Mouse (Mus musculus) heart, adult 2 months (tissue): Measurements from ENCODE around the gene Alas2. TPM values are rescaled to one million over a fixed set of nuclear protein-coding genes. Genes with fewer than 3 reads are reported as not detected.

ENCODE experiments used
- DNase-seq, 2 experiments: peaks; one replicate each; pipeline ENCODE4 v3.0.0; 2021
- H3K27ac ChIP-seq: fragments of 200-600 bp; 2 replicates; pipeline ENCODE4 v1.8.1; 2022
- H3K27me3 ChIP-seq: fragments of 200-500 bp; 2 replicates; pipeline ENCODE4 v1.6.1; 2012; ENCODE audit warnings: mild to moderate bottlenecking, low read length, inconsistent platforms, mixed read lengths; ENCODE audit not compliant: control insufficient read depth, insufficient read depth
- H3K36me3 ChIP-seq: fragments of 200-500 bp; 2 replicates; pipeline ENCODE4 v1.6.1; 2012; ENCODE audit warnings: low read length, inconsistent platforms; ENCODE audit not compliant: control insufficient read depth, insufficient read depth
- H3K4me1 ChIP-seq: fragments of 200-500 bp; 2 replicates; pipeline ENCODE4 v1.6.1; 2011; ENCODE audit warnings: low read length; ENCODE audit not compliant: control insufficient read depth, insufficient read depth
- H3K4me3 ChIP-seq: fragments of 200-600 bp; 2 replicates; pipeline ENCODE4 v1.8.1; 2022
- H3K79me2 ChIP-seq: fragments of 200-500 bp; replicated peaks from 2 replicates; pipeline ENCODE4 v1.6.1; 2012; ENCODE audit warnings: mild to moderate bottlenecking, inconsistent platforms, low read length, moderate library complexity, mixed read lengths; ENCODE audit not compliant: control insufficient read depth, insufficient read depth
- H3K9ac ChIP-seq: fragments of 200-500 bp; 2 replicates; pipeline ENCODE4 v1.6.1; 2012; ENCODE audit warnings: low read depth, mild to moderate bottlenecking, control low read depth, inconsistent platforms, low read length, mixed read lengths
- CTCF ChIP-seq: fragments of 200-600 bp; IDR thresholded peaks from 2 replicates; pipeline ENCODE4 v1.8.1; 2022; ENCODE audit warnings: antibody characterized with exemption, mild to moderate bottlenecking, moderate library complexity
- EP300 ChIP-seq: fragments of 200-500 bp; IDR thresholded peaks from 2 replicates; pipeline ENCODE4 v1.6.1; 2011; ENCODE audit warnings: low read depth, low read length, control low read depth; ENCODE audit not compliant: insufficient read depth
- POLR2A ChIP-seq: fragments of 200-500 bp; IDR thresholded peaks from 2 replicates; pipeline ENCODE4 v1.6.1; 2011; ENCODE audit warnings: mild to moderate bottlenecking, low read depth, low read length, control low read depth; ENCODE audit not compliant: insufficient read depth
- WGBS: fragments of 180-500 bp; shearing (Covaris S2); methylation state at CpG from one replicate; pipeline ENCODE4 v1.1.7; 2018; 5-methylcytosine and 5-hydroxymethylcytosine counted together
- intact Hi-C: fragments of 180-260 bp; cut with DNase I; formaldehyde crosslinking; loops from one replicate; pipeline ENCODE4 v1.15.1; 2025
- polyA plus RNA-seq: library from polyadenylated mRNA; depleted of rRNA; stranded (reverse); fragments of >200 nt; gene quantifications from 2 replicates; pipeline ENCODE4 v1.2.3, GENCODE M21; 2012
- total RNA-seq, 2 experiments: library from RNA; stranded (reverse); gene quantifications; 2 replicates each; pipeline ENCODE4 v1.2.3; 2021

The Alas2 gene
- total and polyA plus RNA-seq, 3 experiments = 66.6 to 536 (median 511) TPM

- no peak overlapping the region for H3K4me3 ChIP-seq
- H3K27ac ChIP-seq = no peak overlapping the region
- WGBS = 85% methylated on average over 1 of the region's 1 CpGs
- H3K4me1 ChIP-seq = no peaks in the 10 kb centered on the region
- DNase-seq = no peak
- no peak for TF ChIP-seq EP300
- TF ChIP-seq POLR2A = no peak
- TF ChIP-seq CTCF = no peak
- no peak overlapping the region for H3K9ac ChIP-seq
- intact Hi-C loops = loop anchor here (10.0 kb wide), 3 partner anchors 438 to 1628 kb away; partner anchors contain the start of genes Iqsec2 and Tsr2
- H3K79me2 ChIP-seq = no peaks in the 10 kb centered on the region
- H3K36me3 ChIP-seq = no peaks in the 10 kb centered on the region
- H3K27me3 ChIP-seq = no peaks in the 10 kb centered on the region
These were observed 30.7 kb upstream of the Alas2 start for GRCm38 (mm10) chrX:150516477-150516876.

GRCm38 (mm10) chrX:150540111-150540510 is 7.1 kb upstream of the Alas2 start:
- TF ChIP-seq EP300 = no peak
- no peak for TF ChIP-seq CTCF
- TF ChIP-seq POLR2A = no peak
- Histone ChIP-seq H3K27ac (no peak overlapping the region), H3K36me3 (no peaks in the 10 kb centered on the region), H3K4me1 (no peaks in the 10 kb centered on the region), H3K27me3 (no peaks in the 10 kb centered on the region), H3K4me3 (no peak overlapping the region), H3K79me2 (no peaks in the 10 kb centered on the region), H3K9ac (no peak overlapping the region)
- intact Hi-C loops = no loop called here
- 52% methylated on average over 2 of the region's 2 CpGs for WGBS
- DNase-seq = no peak

GRCm38 (mm10) chrX:150541684-150542083 is 5.5 kb upstream of the Alas2 start:
- Histone ChIP-seq H3K4me3 (no peak overlapping the region), H3K4me1 (no peaks in the 10 kb centered on the region)
- intact Hi-C loops = no loop called here

GRCm38 (mm10) chrX:150549639-150550038 is 2.5 kb downstream of the Alas2 start:
- H3K79me2 ChIP-seq = no peaks in the 10 kb centered on the region
- TF ChIP-seq CTCF (no peak), POLR2A (no peak), EP300 (no peak)
- intact Hi-C loops = no loop called here
- DNase-seq = no peak
- H3K27me3 ChIP-seq = no peaks in the 10 kb centered on the region
- H3K4me3 ChIP-seq = no peak overlapping the region
- no peak overlapping the region for H3K9ac ChIP-seq
- no peaks in the 10 kb centered on the region for H3K36me3 ChIP-seq
- 59% methylated on average over 3 of the region's 3 CpGs for WGBS
- H3K4me1 ChIP-seq = no peaks in the 10 kb centered on the region
- H3K27ac ChIP-seq = no peak overlapping the region

More at GRCm38 (mm10) chrX:150541684-150542083, 5.5 kb upstream of the Alas2 start:
- Histone ChIP-seq H3K27me3 (no peaks in the 10 kb centered on the region), H3K36me3 (no peaks in the 10 kb centered on the region), H3K79me2 (no peaks in the 10 kb centered on the region), H3K9ac (no peak overlapping the region), H3K27ac (no peak overlapping the region)
- DNase-seq = no peak
- TF ChIP-seq EP300 (no peak), CTCF (no peak), POLR2A (no peak)

- Histone ChIP-seq H3K27me3 (no peaks in the 10 kb centered on the region), H3K79me2 (no peaks in the 10 kb centered on the region), H3K4me3 (no peak overlapping the region), H3K4me1 (no peaks in the 10 kb centered on the region), H3K9ac (no peak overlapping the region), H3K27ac (no peak overlapping the region), H3K36me3 (no peaks in the 10 kb centered on the region)
- no peak for DNase-seq
- 79% methylated on average over 2 of the region's 2 CpGs for WGBS
- intact Hi-C loops = no loop called here
- TF ChIP-seq POLR2A (no peak), CTCF (no peak)
These were observed 4.8 kb downstream of the Alas2 start for GRCm38 (mm10) chrX:150551986-150552385.

- Histone ChIP-seq H3K27me3 (no peaks in the 10 kb centered on the region), H3K4me3 (no peak overlapping the region), H3K4me1 (no peaks in the 10 kb centered on the region), H3K9ac (no peak overlapping the region), H3K36me3 (no peaks in the 10 kb centered on the region), H3K27ac (no peak overlapping the region), H3K79me2 (no peaks in the 10 kb centered on the region)
- intact Hi-C loops = no loop called here
- 80% methylated on average over 3 of the region's 3 CpGs for WGBS
- no peak for TF ChIP-seq CTCF
- no peak for TF ChIP-seq POLR2A
- TF ChIP-seq EP300 = no peak
- DNase-seq = no peak
These were observed 6.9 kb downstream of the Alas2 start for GRCm38 (mm10) chrX:150554032-150554431.
